Mouse (Mus musculus) hindbrain, embryonic 12.5 days (tissue): ENCODE measurements around the gene Nkx6-2. TPM values are rescaled to one million over a fixed set of nuclear protein-coding genes. Genes with fewer than 3 reads are reported as not detected.

Experiments used
- ATAC-seq: fragments of 200-750 bp; cut with Nextera tagmentation; 2 replicates; pipeline ENCODE4 v1.8.0; 2017; ENCODE audit warnings: moderate TSS enrichment; ENCODE audit not compliant: low FRiP score
- H3K27ac ChIP-seq: fragments of 300-500 bp; sonication (generic); 2 replicates; pipeline ENCODE4 v1.5.1; 2016; ENCODE audit warnings: mild to moderate bottlenecking
- H3K27me3 ChIP-seq: fragments of 300-500 bp; sonication (generic); 2 replicates; pipeline ENCODE4 v1.6.1; 2016; ENCODE audit warnings: mild to moderate bottlenecking
- H3K36me3 ChIP-seq: fragments of 300-500 bp; sonication (generic); 2 replicates; pipeline ENCODE4 v1.6.1; 2016; ENCODE audit warnings: mild to moderate bottlenecking
- H3K4me1 ChIP-seq: fragments of 300-500 bp; sonication (generic); 2 replicates; pipeline ENCODE4 v1.6.1; 2016
- H3K4me2 ChIP-seq: fragments of 300-500 bp; sonication (generic); replicated peaks from 2 replicates; pipeline ENCODE4 v1.6.1; 2016; ENCODE audit warnings: mild to moderate bottlenecking
- H3K4me3 ChIP-seq: fragments of 300-500 bp; sonication (generic); 2 replicates; pipeline ENCODE4 v1.5.1; 2016; ENCODE audit warnings: mild to moderate bottlenecking
- H3K9ac ChIP-seq: fragments of 300-500 bp; sonication (generic); 2 replicates; pipeline ENCODE4 v1.6.1; 2016; ENCODE audit warnings: mild to moderate bottlenecking, moderate library complexity
- H3K9me3 ChIP-seq: fragments of 300-500 bp; sonication (generic); replicated peaks from 2 replicates; pipeline ENCODE4 v1.6.1; 2016; ENCODE audit warnings: mild to moderate bottlenecking
- WGBS: fragments of 180-500 bp; shearing (Covaris S2); methylation state at CpG from one replicate; pipeline ENCODE4 v1.1.7; 2016; 5-methylcytosine and 5-hydroxymethylcytosine counted together
- polyA plus RNA-seq: library from polyadenylated mRNA; unstranded; fragments of >200 nt; fragmentation: Nextera tagmentation; extraction: Ambion mirVana; gene quantifications from 2 replicates; pipeline ENCODE4 v1.2.1, GENCODE M21; 2016

Nkx6-2 gene
- polyA plus RNA-seq, 1 experiment from 2014 or later = 17.9 TPM

- no peak for ATAC-seq
- no peak overlapping the region for H3K9ac ChIP-seq
- no peaks in the 10 kb centered on the region for H3K36me3 ChIP-seq
- H3K9me3 ChIP-seq = no peaks in the 10 kb centered on the region
- H3K27me3 ChIP-seq = peaks cover 98% of the 10 kb centered on the region
- 93% methylated on average over 9 of the region's 9 CpGs for WGBS
- H3K4me1 ChIP-seq = no peaks in the 10 kb centered on the region
- H3K27ac ChIP-seq = no peak overlapping the region
- no peak overlapping the region for H3K4me2 ChIP-seq
- H3K4me3 ChIP-seq = no peak overlapping the region
Observed at GRCm38 (mm10) chr7:139537831-139538230, 44.8 kb downstream of the Nkx6-2 start.

DNA sequence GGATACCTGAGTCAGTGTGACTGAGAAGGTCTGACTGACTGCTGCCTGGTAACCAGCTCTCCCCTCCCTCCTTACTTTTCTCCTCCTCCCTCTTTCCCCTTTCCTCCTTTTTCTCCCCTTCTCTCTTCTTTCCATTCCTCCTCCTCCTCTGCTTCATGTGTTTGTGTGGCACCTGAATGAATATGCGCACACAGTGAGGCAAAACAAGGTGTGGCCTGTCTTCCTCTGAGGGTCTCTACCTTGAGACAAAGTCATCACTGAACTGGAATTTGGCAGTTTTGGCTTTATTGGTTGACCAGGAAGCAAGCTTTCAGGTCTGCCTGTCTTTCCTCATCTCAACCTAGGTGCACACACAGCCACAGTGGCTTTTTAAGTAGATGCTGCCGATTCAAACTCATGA lies 45.8 kb downstream of the Nkx6-2 start:
- H3K36me3 ChIP-seq = no peaks in the 10 kb centered on the region
- H3K4me2 ChIP-seq = no peak overlapping the region
- H3K4me3 ChIP-seq = no peak overlapping the region
- no peak overlapping the region for H3K27ac ChIP-seq
- H3K9me3 ChIP-seq = no peaks in the 10 kb centered on the region
- WGBS = 96% methylated on average over 2 of the region's 2 CpGs
- H3K9ac ChIP-seq = no peak overlapping the region
- peaks cover 98% of the 10 kb centered on the region for H3K27me3 ChIP-seq
- no peak for ATAC-seq
- peaks cover under 1% of the 10 kb centered on the region; the same call in 1 of the 2 replicates for H3K4me1 ChIP-seq

GRCm38 (mm10) chr7:139536331-139536730 lies 46.3 kb downstream of the Nkx6-2 start:
- Histone ChIP-seq H3K4me1 (peaks cover 5% of the 10 kb centered on the region), H3K4me2 (no peak overlapping the region), H3K27me3 (peaks cover 98% of the 10 kb centered on the region), H3K9me3 (no peaks in the 10 kb centered on the region), H3K36me3 (no peaks in the 10 kb centered on the region), H3K9ac (no peak overlapping the region), H3K4me3 (no peak overlapping the region), H3K27ac (no peak overlapping the region)
- WGBS = 83% methylated on average over 5 of the region's 5 CpGs
- ATAC-seq = no peak

DNA sequence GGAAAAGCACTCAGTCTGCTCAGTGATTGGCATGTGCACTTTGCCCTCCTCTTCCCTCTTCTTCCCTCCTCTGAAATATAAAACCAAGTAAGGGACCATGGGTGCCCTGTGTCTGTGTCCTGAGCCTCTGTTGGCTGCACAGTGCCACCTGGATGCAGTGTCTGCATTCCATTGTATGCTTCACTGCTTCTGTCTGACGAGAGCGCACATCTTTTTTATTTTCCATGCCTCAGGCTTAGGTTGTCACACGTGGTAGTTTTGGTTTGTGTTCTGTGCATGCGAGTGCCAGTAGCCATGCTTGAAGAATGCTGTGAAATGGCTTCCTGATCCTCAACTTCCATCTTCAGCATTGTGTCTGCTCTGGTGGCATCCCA lies 51.2 kb downstream of the Nkx6-2 start:
- Histone ChIP-seq H3K4me2 (no peak overlapping the region), H3K9ac (no peak overlapping the region), H3K9me3 (no peaks in the 10 kb centered on the region), H3K27me3 (peaks cover 95% of the 10 kb centered on the region), H3K27ac (no peak overlapping the region), H3K4me3 (no peak overlapping the region), H3K4me1 (peaks cover 34% of the 10 kb centered on the region), H3K36me3 (peaks cover 6% of the 10 kb centered on the region; the same call in 1 of the 2 replicates)
- WGBS = 56% methylated on average over 4 of the region's 4 CpGs
- ATAC-seq = no peak

DNA sequence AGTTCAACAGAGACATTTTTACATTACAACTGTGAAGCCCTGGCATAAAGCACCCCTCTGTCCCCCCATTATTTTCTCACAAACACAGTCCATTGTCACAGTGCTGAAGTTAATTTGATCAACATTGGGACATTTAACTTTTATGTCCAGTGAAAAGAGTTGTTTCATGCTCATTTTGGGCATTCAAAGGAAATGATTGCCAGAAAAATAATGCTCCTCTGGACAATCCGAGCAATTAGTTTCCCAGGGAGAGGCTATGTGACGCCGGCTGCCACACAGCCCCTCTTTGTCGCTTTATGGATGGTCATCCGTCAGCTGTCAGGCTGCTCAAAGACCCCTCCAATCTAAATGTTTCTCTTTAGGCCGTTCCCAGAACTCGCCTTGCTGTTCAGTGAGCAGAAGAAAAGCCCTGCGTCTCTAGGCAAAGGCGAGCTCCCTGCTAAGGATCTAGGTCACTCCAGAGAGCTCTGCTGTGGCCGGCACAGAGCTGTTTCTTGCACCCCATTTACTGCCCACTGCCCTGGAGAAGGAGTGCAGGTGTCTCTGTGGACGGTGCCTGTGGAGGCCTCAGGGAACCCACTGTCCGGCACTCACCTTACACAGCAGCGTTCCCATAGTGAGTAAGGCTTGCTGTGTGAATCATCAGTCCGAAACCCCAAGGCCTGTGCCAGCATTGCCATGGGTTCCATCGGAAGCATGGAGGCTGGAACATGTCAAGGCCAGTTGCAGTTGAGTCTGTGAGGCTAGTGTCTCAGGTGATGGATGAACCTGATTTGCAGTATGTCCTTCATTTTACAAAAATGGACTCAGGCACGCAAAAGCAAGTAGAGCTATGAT lies 51.8 kb downstream of the Nkx6-2 start:
- ATAC-seq = peak; percentile 83
- Histone ChIP-seq H3K27ac (peak overlapping the region; percentile 63), H3K9me3 (no peaks in the 10 kb centered on the region), H3K4me1 (peaks cover 34% of the 10 kb centered on the region), H3K9ac (no peak overlapping the region), H3K36me3 (peaks cover 8% of the 10 kb centered on the region; the same call in 1 of the 2 replicates), H3K4me3 (no peak overlapping the region), H3K4me2 (no peak overlapping the region), H3K27me3 (peaks cover 95% of the 10 kb centered on the region)
- whole genome bisulfite sequencing = 35% methylated on average over 16 of the region's 16 CpGs

Other genes with a start within 250 kb of the Nkx6-2 start
- 26.1 and 26.4 TPM in 2 replicates for gene Inpp5a, start 193.7 kb downstream of the Nkx6-2 start, polyA plus RNA-seq
- 1.0 and 2.1 TPM in 2 replicates for gene Cfap46, start 101.0 kb upstream of the Nkx6-2 start, polyA plus RNA-seq